Mouse (Mus musculus) MEL (cell line): Measurements from ENCODE around the gene Rnf10.

Experiments
- CTCF ChIP-seq, 3 experiments: IDR thresholded peaks in 2 of 3; conservative IDR thresholded peaks in 1 of 3; 2 replicates each; pipeline ENCODE4 v1.5.1; 2011 to 2012; ENCODE audit warnings: low read length in 3 of 3, low read depth in 2 of 3, mild to moderate bottlenecking in 2 of 3, improper control_type of control experiment in 1 of 3, inconsistent platforms in 1 of 3, mixed read lengths in 1 of 3, moderate library complexity in 1 of 3; ENCODE audit not compliant: control insufficient read depth in 1 of 3, insufficient read depth in 1 of 3, poor library complexity in 1 of 3, severe bottlenecking in 1 of 3
- EP300 ChIP-seq, 2 experiments: IDR thresholded peaks; 2 replicates each; pipeline ENCODE4 v1.6.1; 2011; ENCODE audit warnings: improper control_type of control experiment in 2 of 2, low read length in 2 of 2, low read depth in 1 of 2, mild to moderate bottlenecking in 1 of 2
- GATA1 ChIP-seq: IDR thresholded peaks from 2 replicates; pipeline ENCODE4 v1.6.1; 2011; ENCODE audit warnings: low read depth, low read length, improper control_type of control experiment
- MAFK ChIP-seq: IDR thresholded peaks from 2 replicates; pipeline ENCODE4 v1.6.1; 2011; ENCODE audit warnings: low read depth, mild to moderate bottlenecking, low read length, improper control_type of control experiment, borderline replicate concordance
- MXI1 ChIP-seq: IDR thresholded peaks from 2 replicates; pipeline ENCODE4 v1.6.1; 2011; ENCODE audit warnings: mild to moderate bottlenecking, low read depth, low read length, improper control_type of control experiment
- POLR2A ChIP-seq, 2 experiments: IDR thresholded peaks; 2 replicates each; pipeline ENCODE4 v1.6.1; 2011 to 2012; ENCODE audit warnings: low read length in 2 of 2, mild to moderate bottlenecking in 2 of 2, control low read depth in 1 of 2, improper control_type of control experiment in 1 of 2, low read depth in 1 of 2, moderate library complexity in 1 of 2; ENCODE audit not compliant: control insufficient read depth in 1 of 2, insufficient read depth in 1 of 2, poor library complexity in 1 of 2
- POLR2AphosphoS2 ChIP-seq: IDR thresholded peaks from 2 replicates; pipeline ENCODE4 v1.6.1; 2011; ENCODE audit warnings: low read length, improper control_type of control experiment
- RAD21 ChIP-seq: IDR thresholded peaks from 2 replicates; pipeline ENCODE4 v1.6.1; 2011; ENCODE audit warnings: mild to moderate bottlenecking, low read depth, low read length, improper control_type of control experiment
- TAL1 ChIP-seq: IDR thresholded peaks from 2 replicates; pipeline ENCODE4 v1.6.1; 2012; ENCODE audit warnings: mild to moderate bottlenecking, inconsistent platforms, low read length, moderate library complexity, mixed read lengths
- USF1 ChIP-seq: IDR thresholded peaks from 2 replicates; pipeline ENCODE4 v1.6.1; 2014; ENCODE audit warnings: low read depth, mild to moderate bottlenecking, inconsistent platforms, low read length, improper control_type of control experiment, moderate library complexity
- USF2 ChIP-seq, 2 experiments: IDR thresholded peaks; 2 replicates each; pipeline ENCODE4 v1.6.1; 2011 to 2012; ENCODE audit warnings: improper control_type of control experiment in 2 of 2, low read length in 2 of 2, borderline replicate concordance in 1 of 2, inconsistent platforms in 1 of 2, low read depth in 1 of 2, mild to moderate bottlenecking in 1 of 2; ENCODE audit not compliant: insufficient read depth in 1 of 2
- ZC3H11A ChIP-seq: IDR thresholded peaks from 2 replicates; pipeline ENCODE4 v1.6.1; 2012; ENCODE audit warnings: low read depth, mild to moderate bottlenecking, inconsistent platforms, low read length, improper control_type of control experiment

GRCm38 (mm10) chr5:115215273-115216185 is 57.2 kb downstream of the Rnf10 start:
- TF ChIP-seq CTCF (IDR thresholded peaks at IDR 0.05 in 2 of 3, conservative IDR thresholded peaks at IDR 0.05 in 1 of 3; ENCODE audit: control insufficient read depth in 1 of 3, insufficient read depth in 1 of 3, low read depth in 2 of 3, low read length in 3 of 3, poor library complexity in 1 of 3, severe bottlenecking in 1 of 3) (no peak), MXI1 (no peak), ZC3H11A (no peak), TAL1 (no peak), POLR2A (IDR thresholded peaks at IDR 0.05; ENCODE audit: control insufficient read depth in 1 of 2, insufficient read depth in 1 of 2, low read depth in 1 of 2, low read length in 2 of 2, poor library complexity in 1 of 2) (no peak), USF2 (IDR thresholded peaks at IDR 0.05; ENCODE audit: borderline replicate concordance in 1 of 2, insufficient read depth in 1 of 2, low read depth in 1 of 2, low read length in 2 of 2) (no peak), POLR2AphosphoS2 (no peak), USF1 (no peak), RAD21 (no peak), GATA1 (no peak), MAFK (no peak), EP300 (IDR thresholded peaks at IDR 0.05; ENCODE audit: low read depth in 1 of 2, low read length in 2 of 2) (no peak)
